Mouse (Mus musculus): ENCODE data around the gene Ngly1. TPM values are rescaled to one million over a fixed set of nuclear protein-coding genes. Genes with fewer than 3 reads are reported as not detected.
A peak's percentile ranks its signal among the peaks of the same experiment; 100 is the strongest.

Ngly1 gene
- 21.7 and 35.9 TPM in 2 replicates for polyA plus RNA-seq (2012; rRNA removed)

- WGBS, result under 1% methylated on average over 65 of the region's 65 CpGs
- DNase-seq (ENCODE audit: low read depth, low spot score), result no peak
These were observed at the start of gene Ngly1, which contains the start of gene Oxsm for GRCm38 (mm10) chr14:16249171-16249874. Gene Ngly1 (plus strand): TSS chr14:16249280. Gene Oxsm (minus strand): TSS chr14:16249808.

GRCm38 (mm10) chr14:16200220-16200912 is 48.7 kb upstream of the Ngly1 start:
- 63% methylated on average over 6 of the region's 6 CpGs for WGBS
- no peak for DNase-seq (ENCODE audit: low read depth, low spot score)

- no peak for DNase-seq (ENCODE audit: low read depth, low spot score)
- 34% methylated on average over 8 of the region's 8 CpGs for WGBS
These were observed 48.0 kb upstream of the Ngly1 start for GRCm38 (mm10) chr14:16200969-16201638.

- whole genome bisulfite sequencing, result 15% methylated on average over 3 of the region's 3 CpGs
- no peak for DNase-seq (ENCODE audit: low read depth, low spot score)
These were observed 47.4 kb upstream of the Ngly1 start for GRCm38 (mm10) chr14:16201673-16202072.

GRCm38 (mm10) chr14:16207722-16208121 is 41.4 kb upstream of the Ngly1 start:
- no peak for DNase-seq (ENCODE audit: low read depth, low spot score)

- WGBS, result 54% methylated on average over 2 of the region's 2 CpGs
These were observed 30.1 kb upstream of the Ngly1 start for GRCm38 (mm10) chr14:16219015-16219414.

GRCm38 (mm10) chr14:16229395-16229794 is 19.7 kb upstream of the Ngly1 start:
- WGBS, result 53% methylated on average over 2 of the region's 2 CpGs
- no peak for DNase-seq (ENCODE audit: low read depth, low spot score)

More at GRCm38 (mm10) chr14:16219015-16219414, 30.1 kb upstream of the Ngly1 start:
- DNase-seq (ENCODE audit: low read depth, low spot score), result peak; percentile 14

GRCm38 (mm10) chr14:16230581-16230980 is 18.5 kb upstream of the Ngly1 start:
- DNase-seq (ENCODE audit: low read depth, low spot score), result no peak

GRCm38 (mm10) chr14:16233515-16233914 is 15.6 kb upstream of the Ngly1 start:
- no peak for DNase-seq (ENCODE audit: low read depth, low spot score)

GRCm38 (mm10) chr14:16236466-16236865 is 12.6 kb upstream of the Ngly1 start:
- no peak for DNase-seq (ENCODE audit: low read depth, low spot score)
- 66% methylated on average over 3 of the region's 3 CpGs for WGBS

More at GRCm38 (mm10) chr14:16233515-16233914, 15.6 kb upstream of the Ngly1 start:
- WGBS, result 58% methylated on average over 1 of the region's 1 CpGs

GRCm38 (mm10) chr14:16242193-16242815 is 6.8 kb upstream of the Ngly1 start:
- 91% methylated on average over 10 of the region's 10 CpGs for WGBS
- DNase-seq (ENCODE audit: low read depth, low spot score), result no peak

GRCm38 (mm10) chr14:16242947-16243602 is 6.0 kb upstream of the Ngly1 start:
- DNase-seq (ENCODE audit: low read depth, low spot score), result no peak
- WGBS, result 1% methylated on average over 34 of the region's 34 CpGs

- DNase-seq (ENCODE audit: low read depth, low spot score), result no peak
- 2% methylated on average over 10 of the region's 10 CpGs for WGBS
These were observed 5.4 kb upstream of the Ngly1 start for GRCm38 (mm10) chr14:16243603-16244209.

GRCm38 (mm10) chr14:16244370-16244769 is 4.7 kb upstream of the Ngly1 start:
- no peak for DNase-seq (ENCODE audit: low read depth, low spot score)
- 33% methylated on average over 2 of the region's 2 CpGs for WGBS

- WGBS, result 29% methylated on average over 1 of the region's 1 CpGs
- DNase-seq (ENCODE audit: low read depth, low spot score), result no peak
These were observed 4.0 kb upstream of the Ngly1 start for GRCm38 (mm10) chr14:16245127-16245526.

- WGBS, result 95% methylated on average over 2 of the region's 2 CpGs
- DNase-seq (ENCODE audit: low read depth, low spot score), result no peak
These were observed 2.7 kb upstream of the Ngly1 start for GRCm38 (mm10) chr14:16246340-16246912.

- 53% methylated on average over 3 of the region's 3 CpGs for whole genome bisulfite sequencing
- DNase-seq (ENCODE audit: low read depth, low spot score), result no peak
These were observed 945 bp upstream of the Ngly1 start for GRCm38 (mm10) chr14:16248135-16248534.

- 2% methylated on average over 9 of the region's 9 CpGs for WGBS
- DNase-seq (ENCODE audit: low read depth, low spot score), result no peak
These were observed 400 bp upstream of the Ngly1 start for GRCm38 (mm10) chr14:16248603-16249157.

- no peak for DNase-seq (ENCODE audit: low read depth, low spot score)
- WGBS, result 55% methylated on average over 3 of the region's 3 CpGs
These were observed 1.0 kb downstream of the Ngly1 start for GRCm38 (mm10) chr14:16250099-16250498.

All from large intestine, adult 2 months (tissue).